Mouse (Mus musculus): ENCODE results near the gene Nmb. TPM values are rescaled to one million over a fixed set of nuclear protein-coding genes. Genes with fewer than 3 reads are reported as not detected.

Gene Nmb
- polyA plus RNA-seq, 1 experiment from 2014 or later = 5.6 TPM

- Histone ChIP-seq H3K4me1 (peaks cover under 1% of the 10 kb centered on the region; the same call in 1 of the 2 replicates), H3K9ac (no peak overlapping the region; the same call in 1 of the 2 replicates), H3K4me2 (no peak overlapping the region), H3K27me3 (no peaks in the 10 kb centered on the region), H3K36me3 (peaks cover 82% of the 10 kb centered on the region), H3K4me3 (no peak overlapping the region), H3K27ac (no peak overlapping the region), H3K9me3 (no peaks in the 10 kb centered on the region)
- WGBS = 90% methylated on average over 14 of the region's 14 CpGs
- no peak for ATAC-seq (ENCODE audit: insufficient number of reproducible peaks, insufficient read depth, low FRiP score, low TSS enrichment, low read depth)
These were observed 9.9 kb downstream of the Nmb start for GRCm38 (mm10) chr7:80894815-80895519.

- WGBS = 85% methylated on average over 7 of the region's 7 CpGs
- Histone ChIP-seq H3K4me2 (no peak overlapping the region), H3K4me3 (no peak overlapping the region), H3K4me1 (peaks cover 8% of the 10 kb centered on the region), H3K27ac (no peak overlapping the region), H3K27me3 (no peaks in the 10 kb centered on the region), H3K36me3 (peaks cover 87% of the 10 kb centered on the region), H3K9me3 (no peaks in the 10 kb centered on the region), H3K9ac (no peak overlapping the region)
- ATAC-seq (ENCODE audit: insufficient number of reproducible peaks, insufficient read depth, low FRiP score, low TSS enrichment, low read depth) = no peak
These were observed 10.7 kb downstream of the Nmb start for GRCm38 (mm10) chr7:80894196-80894595.

- no peak overlapping the region for H3K4me3 ChIP-seq
- H3K9me3 ChIP-seq = no peaks in the 10 kb centered on the region
- no peak for ATAC-seq (ENCODE audit: insufficient number of reproducible peaks, insufficient read depth, low FRiP score, low TSS enrichment, low read depth)
- no peak overlapping the region for H3K4me2 ChIP-seq
- H3K27me3 ChIP-seq = no peaks in the 10 kb centered on the region
- H3K9ac ChIP-seq = 0 out of 2 replicates have a peak overlapping the region, but pooled peaks have one; percentile 27
- peaks cover 12% of the 10 kb centered on the region for H3K4me1 ChIP-seq
- H3K27ac ChIP-seq = no peak overlapping the region
- 87% methylated on average over 6 of the region's 6 CpGs for WGBS
- H3K36me3 ChIP-seq = peaks cover 84% of the 10 kb centered on the region
These were observed 11.1 kb downstream of the Nmb start for GRCm38 (mm10) chr7:80893753-80894129.

GRCm38 (mm10) chr7:80893086-80893752 lies 11.7 kb downstream of the Nmb start:
- H3K27ac ChIP-seq = no peak overlapping the region
- no peak overlapping the region for H3K4me3 ChIP-seq
- no peaks in the 10 kb centered on the region for H3K9me3 ChIP-seq
- peaks cover 84% of the 10 kb centered on the region for H3K36me3 ChIP-seq
- no peak overlapping the region for H3K4me2 ChIP-seq
- ATAC-seq (ENCODE audit: insufficient number of reproducible peaks, insufficient read depth, low FRiP score, low TSS enrichment, low read depth) = no peak
- 0 out of 2 replicates have a peak overlapping the region, but pooled peaks have one; percentile 27 for H3K9ac ChIP-seq
- peaks cover 13% of the 10 kb centered on the region for H3K4me1 ChIP-seq
- 95% methylated on average over 15 of the region's 15 CpGs for WGBS
- no peaks in the 10 kb centered on the region for H3K27me3 ChIP-seq

- ATAC-seq (ENCODE audit: insufficient number of reproducible peaks, insufficient read depth, low FRiP score, low TSS enrichment, low read depth) = no peak
- peaks cover 56% of the 10 kb centered on the region for H3K36me3 ChIP-seq
- peak overlapping the region; percentile 16 for H3K4me2 ChIP-seq
- H3K9ac ChIP-seq = peak overlapping the region; percentile 55
- peaks cover 13% of the 10 kb centered on the region for H3K4me1 ChIP-seq
- H3K9me3 ChIP-seq = no peaks in the 10 kb centered on the region
- 69% methylated on average over 13 of the region's 13 CpGs for WGBS
- no peaks in the 10 kb centered on the region for H3K27me3 ChIP-seq
- H3K27ac ChIP-seq = peak overlapping the region; percentile 86
- no peak overlapping the region for H3K4me3 ChIP-seq
These were observed 15.0 kb downstream of the Nmb start for GRCm38 (mm10) chr7:80889841-80890241.

GRCm38 (mm10) chr7:80889021-80889511 lies 15.8 kb downstream of the Nmb start:
- 36% methylated on average over 9 of the region's 9 CpGs for WGBS
- ATAC-seq (ENCODE audit: insufficient number of reproducible peaks, insufficient read depth, low FRiP score, low TSS enrichment, low read depth) = peak; percentile 77
- Histone ChIP-seq H3K27me3 (no peaks in the 10 kb centered on the region), H3K9ac (peak overlapping the region; percentile 55; the same call in 1 of the 2 replicates), H3K36me3 (peaks cover 48% of the 10 kb centered on the region), H3K9me3 (no peaks in the 10 kb centered on the region), H3K4me2 (peak overlapping the region; percentile 16), H3K4me1 (peaks cover 13% of the 10 kb centered on the region), H3K4me3 (no peak overlapping the region), H3K27ac (peak overlapping the region; percentile 86)

GRCm38 (mm10) chr7:80888595-80888994 lies 16.3 kb downstream of the Nmb start:
- peaks cover 43% of the 10 kb centered on the region for H3K36me3 ChIP-seq
- 73% methylated on average over 7 of the region's 7 CpGs for WGBS
- ATAC-seq (ENCODE audit: insufficient number of reproducible peaks, insufficient read depth, low FRiP score, low TSS enrichment, low read depth) = no peak

GRCm38 (mm10) chr7:80885666-80886065 lies 19.2 kb downstream of the Nmb start:
- Histone ChIP-seq H3K27ac (no peak overlapping the region), H3K9ac (no peak overlapping the region), H3K4me1 (peaks cover 17% of the 10 kb centered on the region), H3K4me2 (no peak overlapping the region), H3K4me3 (no peak overlapping the region), H3K27me3 (no peaks in the 10 kb centered on the region), H3K9me3 (no peaks in the 10 kb centered on the region), H3K36me3 (peaks cover 14% of the 10 kb centered on the region)
- no peak for ATAC-seq (ENCODE audit: insufficient number of reproducible peaks, insufficient read depth, low FRiP score, low TSS enrichment, low read depth)
- 11% methylated on average over 1 of the region's 1 CpGs for WGBS

More at GRCm38 (mm10) chr7:80888595-80888994, 16.3 kb downstream of the Nmb start:
- Histone ChIP-seq H3K9me3 (no peaks in the 10 kb centered on the region), H3K27ac (peak overlapping the region; percentile 86), H3K4me2 (no peak overlapping the region), H3K4me1 (peaks cover 13% of the 10 kb centered on the region), H3K9ac (no peak overlapping the region), H3K27me3 (no peaks in the 10 kb centered on the region), H3K4me3 (no peak overlapping the region)

GRCm38 (mm10) chr7:80882830-80883505 lies 21.9 kb downstream of the Nmb start:
- H3K4me3 ChIP-seq = peak overlapping the region; percentile 30

GRCm38 (mm10) chr7:80875727-80876126 lies 29.1 kb downstream of the Nmb start:
- Histone ChIP-seq H3K36me3 (peaks cover 73% of the 10 kb centered on the region), H3K27me3 (no peaks in the 10 kb centered on the region), H3K4me3 (no peak overlapping the region), H3K9me3 (no peaks in the 10 kb centered on the region), H3K27ac (no peak overlapping the region), H3K9ac (no peak overlapping the region), H3K4me2 (no peak overlapping the region), H3K4me1 (peaks cover 4% of the 10 kb centered on the region; the same call in 1 of the 2 replicates)
- ATAC-seq (ENCODE audit: insufficient number of reproducible peaks, insufficient read depth, low FRiP score, low TSS enrichment, low read depth) = no peak
- WGBS = 39% methylated on average over 37 of the region's 37 CpGs

More at GRCm38 (mm10) chr7:80882830-80883505, 21.9 kb downstream of the Nmb start:
- H3K9ac ChIP-seq = peak overlapping the region; percentile 55; the same call in 1 of the 2 replicates
- peak overlapping the region; percentile 57 for H3K4me2 ChIP-seq
- no peaks in the 10 kb centered on the region for H3K27me3 ChIP-seq
- no peaks in the 10 kb centered on the region for H3K9me3 ChIP-seq
- H3K36me3 ChIP-seq = peaks cover 7% of the 10 kb centered on the region
- peaks cover 4% of the 10 kb centered on the region; the same call in 1 of the 2 replicates for H3K4me1 ChIP-seq
- peak; percentile 78 for ATAC-seq (ENCODE audit: insufficient number of reproducible peaks, insufficient read depth, low FRiP score, low TSS enrichment, low read depth)
- no peak overlapping the region for H3K27ac ChIP-seq
- 21% methylated on average over 14 of the region's 14 CpGs for WGBS

GRCm38 (mm10) chr7:80873631-80874030 lies 31.2 kb downstream of the Nmb start:
- Histone ChIP-seq H3K9ac (no peak overlapping the region), H3K27ac (no peak overlapping the region), H3K36me3 (peaks cover 90% of the 10 kb centered on the region), H3K27me3 (no peaks in the 10 kb centered on the region), H3K9me3 (no peaks in the 10 kb centered on the region), H3K4me1 (peaks cover 4% of the 10 kb centered on the region; the same call in 1 of the 2 replicates), H3K4me2 (no peak overlapping the region), H3K4me3 (no peak overlapping the region)
- ATAC-seq (ENCODE audit: insufficient number of reproducible peaks, insufficient read depth, low FRiP score, low TSS enrichment, low read depth) = no peak
- 96% methylated on average over 2 of the region's 2 CpGs for WGBS
